Mouse (Mus musculus) cerebellum, postnatal 4 days (tissue): Measurements from ENCODE around the gene Cerk.
"Not testable (repeated sequence)": the region's sequence is repeated elsewhere in the genome, so short reads cannot be mapped to it uniquely, and the experiment has no call there.

ENCODE experiments used
- DNase-seq, 2 experiments: peaks; one replicate each; pipeline ENCODE4 v3.0.0; 2022; ENCODE audit warnings: low spot score in 2 of 2, mixed read lengths in 1 of 2

Cerk gene

DNA sequence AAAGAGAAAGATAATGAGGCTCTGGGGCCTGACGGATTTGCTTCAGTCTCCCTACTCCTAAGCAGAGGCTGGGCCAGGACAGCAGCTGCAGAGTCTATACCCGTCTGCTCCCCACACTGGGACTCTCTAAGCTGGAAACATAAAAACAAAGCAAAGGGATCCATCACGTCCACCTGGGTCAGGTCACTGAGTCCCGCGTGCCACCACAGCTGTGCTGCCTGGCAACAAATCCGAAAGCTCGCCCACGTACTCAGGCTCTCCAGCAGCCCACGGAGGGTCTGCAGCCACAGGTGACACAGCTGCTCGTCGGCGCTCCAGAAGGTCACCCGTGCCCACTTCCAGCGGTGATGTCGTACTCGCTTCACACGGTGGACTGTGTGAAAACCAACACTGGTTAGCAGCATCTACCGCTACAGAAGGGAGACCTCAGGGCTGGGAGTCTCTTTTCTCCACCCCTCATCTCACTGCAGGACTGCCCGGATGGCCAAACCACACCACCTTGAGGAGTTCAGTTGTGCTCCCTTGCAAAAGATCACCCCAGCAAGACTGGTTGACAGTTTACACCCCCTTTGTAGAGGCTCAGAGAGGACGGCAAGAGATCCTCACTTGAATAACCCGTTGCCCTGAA is 21.1 kb downstream of the Cerk start:
- DNase-seq: no peak

DNA sequence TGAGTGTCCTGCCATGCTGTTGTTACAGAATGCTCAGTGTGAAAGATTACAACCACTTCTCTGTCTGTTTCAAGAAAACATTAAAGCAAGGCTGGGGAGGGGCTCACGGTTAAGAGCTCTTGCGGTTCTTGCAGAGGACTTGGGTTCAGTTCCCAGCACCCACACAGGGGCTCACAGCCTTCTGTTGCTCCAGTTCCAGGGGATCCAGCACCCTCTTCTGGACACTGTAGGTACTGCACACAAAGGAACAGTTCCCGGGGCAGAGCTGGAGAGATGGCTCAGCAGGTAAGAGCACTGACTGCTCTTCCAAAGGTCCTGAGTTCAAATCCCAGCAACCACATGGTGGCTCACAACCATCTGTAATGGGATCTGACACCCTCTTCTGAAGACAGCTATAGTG is 24.1 kb downstream of the Cerk start:
- not testable (repeated sequence) for DNase-seq

DNA sequence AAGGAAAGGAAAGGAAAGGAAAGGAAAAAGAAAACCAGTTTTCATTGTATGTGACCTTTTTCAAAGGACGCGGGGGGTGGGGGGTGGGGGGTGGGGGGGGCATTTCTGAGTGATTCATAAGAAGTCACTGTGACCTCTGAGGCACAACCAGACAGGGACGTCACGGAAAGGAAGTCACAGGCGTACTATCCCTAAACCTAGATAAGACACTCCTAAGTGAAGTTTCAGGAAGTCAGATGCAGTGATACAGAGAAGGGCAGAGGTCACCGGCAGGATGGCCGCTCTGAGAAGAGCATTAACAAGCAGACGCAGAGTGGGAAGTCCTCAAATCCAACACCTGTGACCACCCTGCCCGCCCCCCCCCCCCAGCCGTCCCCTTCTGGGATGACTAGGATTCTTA is 25.0 kb downstream of the Cerk start:
- no peak for DNase-seq

DNA sequence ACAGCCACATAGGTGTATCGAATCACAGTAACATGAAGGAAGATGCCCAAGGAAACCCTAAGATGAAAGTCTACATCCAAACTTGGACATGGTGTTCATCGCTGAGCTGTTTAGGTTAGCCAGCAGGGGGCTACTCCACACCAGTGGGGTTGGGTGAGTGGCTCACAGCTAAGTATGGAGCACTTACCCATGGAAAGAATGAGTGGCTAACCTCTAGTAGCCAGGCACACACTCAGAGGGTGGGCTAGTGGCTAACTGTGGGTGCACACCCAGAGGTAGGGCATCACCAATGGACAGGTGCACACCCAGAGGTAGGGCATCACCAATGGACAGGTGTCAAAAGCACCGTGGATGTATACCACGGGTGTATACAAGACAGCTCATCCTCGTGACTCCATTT is 26.2 kb downstream of the Cerk start:
- DNase-seq: no peak

DNA sequence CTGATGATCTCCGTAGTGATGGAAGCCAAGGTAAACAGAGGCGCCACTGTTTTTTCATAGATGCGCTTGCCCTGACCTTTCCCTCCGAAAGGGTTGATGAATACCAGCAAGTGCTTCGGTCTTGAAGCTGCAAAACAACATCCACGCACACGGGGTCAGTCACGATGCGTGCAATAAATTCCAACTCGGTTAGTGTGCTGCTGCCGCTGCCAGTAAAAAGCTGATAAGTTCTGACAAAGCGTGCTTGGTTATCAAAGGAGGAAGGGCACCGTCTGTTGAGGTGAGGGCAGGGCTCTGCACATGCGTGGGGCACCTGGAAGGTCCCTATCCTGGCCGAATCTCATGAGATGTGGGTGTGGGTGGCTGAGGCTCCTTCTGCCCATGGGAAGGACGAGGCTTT is 26.8 kb downstream of the Cerk start:
- no peak for DNase-seq

DNA sequence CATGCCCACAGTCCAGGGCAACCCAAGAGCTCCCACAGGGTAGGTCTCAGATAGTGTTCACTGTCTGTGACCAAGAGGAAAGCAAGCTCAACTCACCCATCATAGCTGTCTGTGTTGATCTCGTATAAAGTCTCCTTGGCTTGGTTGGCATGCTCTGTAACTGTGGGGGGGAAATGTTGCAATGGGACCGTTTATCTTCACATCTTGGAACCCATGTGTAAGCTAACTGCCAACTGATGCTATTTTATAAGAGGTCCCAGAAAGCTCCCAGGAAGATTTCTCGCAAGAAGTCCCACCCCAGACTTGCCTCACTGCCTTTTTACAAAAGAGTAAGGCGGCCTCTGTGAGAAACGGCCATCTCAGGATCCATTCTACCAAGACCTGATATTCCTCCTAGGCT is 29.4 kb downstream of the Cerk start:
- no peak for DNase-seq

DNA sequence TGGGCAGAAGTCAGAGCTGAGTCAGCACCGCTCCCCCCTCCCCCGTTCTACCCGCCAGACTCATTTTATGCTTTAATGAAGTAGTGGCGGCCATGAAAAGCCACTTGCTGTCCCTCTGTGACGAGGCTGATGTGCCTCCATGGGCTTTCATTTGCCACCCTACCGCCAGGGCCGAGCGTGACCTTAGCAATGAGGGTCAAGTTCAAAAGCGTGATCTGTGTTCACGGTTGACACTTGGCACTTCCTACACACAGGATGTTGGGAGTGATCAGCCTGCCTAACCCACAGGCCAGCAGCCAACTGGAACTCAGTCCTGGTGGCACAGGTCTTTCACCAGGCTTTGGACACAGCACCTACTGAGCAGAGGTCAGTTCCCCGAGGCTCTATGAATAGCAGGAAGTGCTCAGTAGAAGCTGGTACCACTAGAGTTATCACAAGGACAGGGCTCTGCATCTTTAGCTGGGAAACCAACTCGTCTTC is 32.4 kb downstream of the Cerk start:
- no peak for DNase-seq

DNA sequence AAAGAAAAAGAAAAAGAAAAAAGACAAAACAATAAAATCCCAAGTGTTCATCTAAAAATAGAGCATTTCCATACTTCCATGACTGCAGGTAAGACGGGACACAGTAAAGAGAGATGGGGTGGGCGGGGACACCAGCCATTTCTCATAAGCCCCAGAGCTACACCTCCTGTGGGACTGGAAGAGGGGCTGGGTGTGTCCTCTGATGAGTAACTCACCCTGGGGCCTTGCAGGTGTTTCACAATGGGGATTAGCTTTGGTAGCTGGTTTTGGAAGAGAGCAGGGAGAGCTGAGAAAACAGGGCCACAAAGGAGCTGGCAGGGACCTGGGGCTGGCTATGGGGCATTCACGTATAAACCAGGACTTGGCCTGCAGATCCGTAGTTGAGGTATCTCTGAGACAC is 35.3 kb downstream of the Cerk start:
- no peak for DNase-seq

DNA sequence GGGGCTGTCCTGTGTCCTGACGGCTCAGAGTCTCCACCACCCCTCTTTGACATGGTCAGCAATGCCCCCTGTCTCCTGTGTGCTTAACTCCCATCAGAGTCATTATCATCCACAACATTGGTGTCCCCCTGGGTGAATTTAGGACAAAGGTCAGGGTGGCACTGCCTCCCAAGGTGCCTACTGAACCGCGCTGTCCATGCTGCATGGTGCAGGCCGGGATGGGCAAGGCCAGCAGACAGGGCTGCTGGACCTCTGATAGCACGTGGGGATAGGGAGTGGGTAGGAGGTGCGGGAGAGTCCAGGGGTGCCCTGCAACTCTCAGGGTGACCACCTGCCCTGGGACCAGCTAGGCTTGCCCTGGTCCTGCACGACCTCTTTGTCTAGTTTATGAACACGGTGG is 39.0 kb downstream of the Cerk start:
- DNase-seq: no peak

DNA sequence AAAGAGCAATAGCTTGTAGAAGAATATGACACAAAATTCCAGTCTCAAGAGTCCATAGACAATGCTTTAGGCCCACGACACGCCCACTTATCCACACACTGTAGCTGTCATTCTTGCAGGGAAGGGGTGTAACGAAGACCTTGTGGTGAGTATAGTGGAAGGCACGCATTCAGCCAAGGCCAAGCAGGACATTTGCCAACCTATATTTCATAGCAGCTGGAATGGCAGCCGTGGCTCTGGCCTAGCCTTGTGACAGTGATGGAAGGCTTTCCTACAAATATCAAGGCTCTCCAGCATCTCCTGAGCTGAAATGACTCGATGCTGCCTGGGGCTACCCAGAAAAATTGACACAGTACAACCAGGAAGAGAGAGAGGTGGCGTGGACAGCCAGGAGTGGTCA is 40.9 kb downstream of the Cerk start:
- no peak for DNase-seq

DNA sequence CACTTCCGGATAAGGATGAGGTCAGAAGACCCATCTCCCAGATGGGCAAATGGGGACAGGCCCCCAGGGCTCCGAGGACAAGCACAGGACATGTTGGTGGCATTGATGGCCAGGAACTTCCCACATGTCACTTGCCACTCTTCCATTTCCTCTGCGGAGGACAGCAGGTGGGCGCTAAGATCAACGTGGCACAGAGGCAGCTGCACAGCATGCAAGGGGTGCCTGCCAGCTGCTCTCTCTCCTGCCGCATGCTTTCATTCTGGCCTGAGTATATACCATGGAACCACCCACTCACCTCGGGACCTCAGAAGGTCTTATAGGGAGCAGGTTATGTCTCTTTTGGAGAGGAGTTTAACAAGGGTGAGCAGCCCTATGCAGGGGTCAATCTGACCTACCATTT is 41.4 kb downstream of the Cerk start:
- no peak for DNase-seq

DNA sequence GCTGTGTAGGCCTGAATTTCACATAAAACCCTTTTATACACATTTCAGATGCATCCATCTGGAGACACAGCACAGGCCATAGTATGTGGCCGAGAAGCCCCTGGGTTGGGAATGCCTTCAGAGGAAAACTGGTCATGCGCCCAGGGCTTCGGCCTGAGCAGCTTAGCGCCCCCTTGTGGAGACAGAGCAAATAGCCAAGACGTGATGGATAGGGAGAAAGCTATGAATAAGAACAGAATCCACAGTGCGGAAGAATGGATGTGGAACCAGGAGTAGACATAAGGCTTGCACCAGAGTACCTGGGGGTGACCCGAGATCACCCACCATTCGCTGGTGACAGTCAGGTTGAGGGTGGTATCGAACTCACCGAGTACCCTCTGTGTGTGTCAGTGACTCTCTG is 45.6 kb downstream of the Cerk start:
- DNase-seq: peak in 1 of 2 experiments; percentile 79

DNA sequence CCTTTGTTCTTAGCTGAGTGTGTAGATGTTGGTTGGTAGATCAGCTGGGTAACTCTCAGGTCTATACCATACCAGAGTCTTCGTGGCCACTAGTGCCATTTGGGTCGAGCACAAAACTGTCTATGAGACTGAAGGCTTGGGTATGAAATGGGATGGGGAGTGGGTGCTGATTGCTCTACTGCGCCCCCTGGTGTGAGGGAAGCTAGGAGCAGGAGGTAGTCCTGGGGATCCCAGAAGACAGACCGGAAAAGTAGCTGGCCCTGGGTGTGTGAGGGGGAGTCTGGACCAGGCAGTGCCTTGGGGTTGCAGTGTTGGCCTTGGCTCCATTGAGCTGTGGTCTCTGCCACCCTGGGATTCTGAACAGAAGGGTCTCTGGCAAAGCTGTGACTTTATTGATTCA is 48.3 kb downstream of the Cerk start:
- DNase-seq: no peak

DNA sequence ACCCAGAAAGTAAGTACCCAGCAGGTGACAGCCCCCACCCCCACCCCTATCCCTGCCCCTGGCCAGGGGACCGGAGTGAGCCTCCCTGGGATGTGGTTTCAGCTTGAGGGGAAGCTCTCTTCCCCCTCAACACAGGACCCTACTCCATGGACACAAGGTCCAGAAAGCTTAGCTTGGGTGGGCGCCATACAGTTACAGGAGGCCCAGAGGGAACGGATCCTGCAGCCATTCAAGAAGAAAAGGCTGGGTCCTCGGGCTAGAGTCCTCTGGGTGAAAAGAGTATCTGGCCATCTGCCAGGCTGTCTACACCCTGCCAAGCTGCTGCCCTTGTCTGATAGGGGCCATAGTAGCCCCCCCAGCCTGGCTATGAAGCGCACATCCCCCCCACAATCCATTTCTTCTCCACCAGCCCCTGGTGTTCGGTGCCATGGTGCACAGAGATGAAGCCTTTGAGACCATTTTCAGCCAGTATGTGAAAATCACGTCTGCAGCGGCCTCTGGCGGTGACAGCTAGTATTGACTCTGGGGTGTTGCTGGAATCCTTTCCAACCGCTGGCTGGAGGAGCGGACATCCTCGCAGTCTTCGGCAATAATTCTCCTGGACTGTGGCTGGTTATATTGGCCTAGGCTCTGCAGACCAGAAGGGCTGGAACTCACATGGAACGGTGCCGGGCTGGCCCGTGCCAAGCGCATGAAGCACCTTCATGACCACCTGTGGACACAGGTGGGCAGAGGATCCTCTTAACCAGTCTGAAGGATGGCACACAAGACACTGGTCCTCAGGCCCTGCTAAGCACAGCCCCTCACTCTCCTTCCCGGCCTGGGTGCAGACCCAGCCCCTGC is 50.8 kb downstream of the Cerk start:
- DNase-seq: peak; percentile 93

DNA sequence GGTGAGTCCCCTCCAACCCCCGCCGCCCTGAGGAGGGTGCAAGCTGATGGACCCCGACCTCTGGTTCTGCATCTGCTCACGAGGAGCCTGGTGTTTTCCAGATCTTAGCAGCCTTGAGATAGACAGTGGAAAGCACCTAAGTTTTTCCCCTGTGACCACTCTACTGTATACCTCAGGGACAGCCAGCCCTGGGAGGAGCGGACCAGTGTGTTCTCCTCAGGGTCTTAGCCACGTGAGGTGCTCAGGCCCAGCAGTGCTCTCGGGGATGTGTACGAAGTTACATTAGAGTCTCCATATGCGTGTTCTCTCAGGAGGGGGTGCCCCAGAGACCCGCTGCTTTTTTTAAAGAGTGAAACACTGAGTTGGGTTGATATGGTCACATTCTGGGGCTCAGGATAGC is 55.3 kb downstream of the Cerk start:
- DNase-seq: no peak

DNA sequence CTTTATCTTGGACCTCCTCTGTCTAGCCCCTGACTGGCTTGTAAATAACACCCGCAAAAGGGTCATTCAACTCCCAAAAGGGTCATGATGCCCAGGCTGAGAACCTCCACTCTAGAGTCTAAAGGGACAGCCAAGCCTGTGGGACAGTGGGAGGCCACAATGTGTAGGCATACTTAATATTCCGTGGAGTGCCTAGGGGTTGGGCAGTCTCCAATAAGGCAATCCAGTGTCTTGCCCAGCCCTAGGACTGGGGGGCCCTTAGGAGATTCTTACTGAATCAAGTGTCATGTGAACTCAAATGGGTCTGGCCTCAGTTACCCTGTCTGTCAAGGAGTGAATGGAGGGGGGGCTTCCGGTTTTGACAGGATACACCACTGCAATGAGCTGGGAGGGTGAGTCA is 56.9 kb downstream of the Cerk start:
- DNase-seq: no peak

DNA sequence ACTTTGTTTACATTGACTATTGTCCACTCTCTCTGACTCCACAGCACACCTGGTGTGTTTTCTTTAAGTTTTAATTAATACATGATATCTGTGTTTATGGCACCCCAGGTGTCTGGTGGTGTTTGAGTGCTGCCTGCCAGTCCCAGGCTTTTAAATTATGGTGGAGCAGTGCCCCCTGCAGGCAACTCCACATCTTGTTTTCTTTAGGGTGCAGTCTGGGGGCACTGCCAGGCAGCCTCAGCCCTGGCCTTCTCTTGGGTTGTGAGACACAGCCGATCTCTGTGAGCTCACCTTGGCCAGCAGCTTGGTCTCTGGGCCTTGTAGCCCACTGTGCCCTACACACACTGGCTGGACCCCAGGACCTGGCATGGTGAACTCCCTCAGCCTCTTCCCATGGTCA is 61.6 kb downstream of the Cerk start:
- peak; percentile 47 to 78 for DNase-seq

DNA sequence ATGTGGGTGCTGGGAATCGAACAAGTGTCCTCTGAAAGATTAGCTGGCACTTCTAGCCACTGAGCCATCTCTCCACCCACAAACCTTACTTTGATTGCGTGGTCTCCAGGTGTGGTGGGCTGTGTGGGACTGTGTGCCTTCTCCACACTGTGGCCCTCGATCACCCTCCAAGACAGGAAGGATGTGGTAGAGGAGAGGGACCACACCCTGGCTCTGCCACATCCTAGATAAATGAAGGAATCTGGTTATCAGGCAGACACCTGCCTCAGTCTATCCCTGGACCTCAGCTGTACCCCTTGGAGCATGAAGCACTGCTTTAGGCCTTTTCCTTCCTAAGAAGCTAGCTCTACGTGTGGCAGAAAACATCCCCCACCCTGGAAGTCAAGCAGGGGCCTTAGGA is 62.5 kb downstream of the Cerk start:
- DNase-seq: no peak

DNA sequence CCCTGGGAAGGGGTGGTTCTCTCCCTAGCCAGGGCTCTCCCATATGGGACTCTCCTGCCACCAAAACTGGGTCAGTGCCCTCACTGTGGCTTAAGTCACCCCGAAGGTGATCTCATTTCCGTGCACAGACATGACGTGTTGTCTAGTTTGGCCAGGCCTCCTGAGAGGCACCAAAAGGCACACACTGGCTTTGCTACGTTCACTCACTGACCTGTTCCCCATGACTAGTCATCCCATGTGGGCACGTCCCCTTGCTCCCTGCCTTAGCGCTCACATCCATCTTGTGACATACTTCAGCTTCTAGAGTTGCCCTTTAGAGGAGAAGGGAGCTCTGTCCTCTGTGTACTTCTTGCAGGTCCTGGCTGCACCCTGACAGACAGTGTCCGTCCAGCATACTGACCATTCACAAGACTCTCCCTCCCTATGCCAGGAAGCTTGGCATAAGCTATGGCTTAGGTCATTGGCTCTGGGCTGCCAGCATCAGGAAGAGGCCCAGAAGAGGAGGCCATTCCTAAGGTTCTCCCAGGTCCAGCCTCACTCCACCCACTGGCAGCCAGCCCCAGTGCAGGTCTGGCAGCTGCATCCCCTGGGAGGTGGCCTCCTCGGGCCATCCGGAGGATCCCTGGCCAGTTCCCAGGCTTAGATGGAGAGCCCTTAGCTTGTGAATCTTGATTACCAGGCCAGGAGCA is 63.5 kb downstream of the Cerk start:
- DNase-seq: no peak

DNA sequence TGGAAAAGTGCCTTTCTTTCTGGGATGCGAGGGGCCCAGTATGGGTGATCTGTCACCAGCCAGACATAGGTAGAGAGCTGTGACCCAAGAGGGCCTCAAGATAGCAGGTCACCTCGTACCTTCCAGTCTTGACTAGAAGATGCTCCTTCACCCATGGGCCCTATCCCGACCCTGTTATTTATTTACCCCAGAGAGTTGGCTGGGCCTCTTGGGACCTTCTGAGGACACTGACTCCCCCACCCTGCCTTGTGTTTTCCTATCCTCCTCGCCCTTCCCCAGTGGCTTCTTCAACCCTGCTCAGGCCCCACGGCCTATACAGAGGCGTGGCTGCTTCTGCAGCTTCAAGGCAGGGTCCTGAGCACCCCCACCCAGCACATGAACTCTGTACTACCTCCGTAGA is 66.8 kb downstream of the Cerk start:
- no peak for DNase-seq

DNA sequence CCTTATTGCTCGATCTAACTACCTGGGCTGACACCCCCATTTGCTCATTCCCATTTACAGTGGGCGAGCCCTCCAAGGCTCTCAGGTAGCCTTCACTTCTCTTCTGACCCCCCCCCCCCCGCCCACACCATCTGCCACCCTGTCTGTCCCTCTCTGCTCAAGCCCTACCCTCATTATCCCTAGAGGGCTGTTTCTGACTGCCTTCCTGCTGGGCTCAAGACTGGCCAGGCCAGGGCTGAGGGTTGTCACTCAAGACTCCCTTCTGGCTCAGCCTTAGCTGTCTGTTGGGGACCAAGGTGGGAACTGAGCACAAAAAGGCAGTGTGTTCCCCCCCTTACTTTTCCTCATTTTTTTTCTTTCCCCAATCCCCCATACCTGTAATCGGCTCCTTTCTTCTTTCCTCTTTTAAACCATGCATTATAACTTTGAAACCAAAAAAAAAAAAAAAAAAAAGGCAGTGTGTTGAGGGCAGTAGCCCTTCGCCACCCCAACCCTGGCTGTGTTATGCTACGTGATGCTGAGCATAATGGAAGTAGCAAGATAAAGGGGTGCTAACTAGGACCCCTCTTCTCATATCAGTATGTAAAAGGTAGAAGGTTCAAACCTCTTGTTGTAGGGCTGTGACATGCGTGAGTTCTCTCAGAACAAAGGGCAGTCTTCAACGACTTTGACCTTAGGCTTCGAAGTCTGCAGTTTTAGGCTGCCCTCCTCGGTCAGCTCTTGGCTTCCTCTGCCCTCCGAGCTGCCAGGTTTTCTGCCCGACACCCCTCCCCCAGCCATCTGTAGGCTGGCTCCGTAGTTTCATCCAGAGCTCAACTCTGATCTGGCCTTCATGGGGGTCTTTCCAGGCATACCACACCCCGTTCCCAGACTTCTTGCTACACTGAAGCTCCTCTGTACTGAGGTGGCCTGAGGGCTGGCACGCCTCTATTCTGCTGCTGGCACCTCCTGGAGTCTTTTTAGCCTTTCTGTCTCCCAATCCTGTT is 68.5 kb downstream of the Cerk start:
- DNase-seq: peak in 1 of 2 experiments; percentile 67

DNA sequence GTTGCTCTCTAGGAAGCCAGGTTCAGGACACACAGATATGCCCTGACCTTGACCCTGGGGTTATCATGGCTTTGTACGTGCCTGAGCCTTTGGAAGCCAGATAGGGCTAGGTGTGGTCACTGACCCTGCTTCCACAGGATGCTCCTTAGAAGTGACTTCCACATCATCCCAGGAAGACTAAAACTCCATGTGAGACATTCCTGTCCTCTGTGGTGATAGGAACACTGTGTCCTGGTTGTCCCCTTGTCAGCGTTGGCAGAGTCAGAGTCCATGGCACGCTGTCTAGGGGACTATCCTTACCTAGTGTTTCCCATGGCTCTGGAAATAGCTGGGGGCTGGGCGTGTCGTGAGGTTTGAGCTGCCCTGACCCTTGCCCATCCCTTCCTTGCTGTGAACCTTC is 69.5 kb downstream of the Cerk start:
- DNase-seq: no peak
